Mouse (Mus musculus) midbrain, embryonic 16.5 days (tissue): ENCODE measurements at regions not wholly inside any gene's neighbourhood (a gene's known extent, or its start where the extent isn't known, plus 50 kb on each side); places are given as distances from the start of the nearest gene placed in this dataset.

Source experiments
- ATAC-seq: fragments of 200-750 bp; cut with Nextera tagmentation; 2 replicates; pipeline ENCODE4 v1.8.0; 2017; ENCODE audit warnings: moderate TSS enrichment
- H3K27ac ChIP-seq: fragments of 300-500 bp; sonication (generic); 2 replicates; pipeline ENCODE4 v1.5.1; 2014; ENCODE audit warnings: mild to moderate bottlenecking, low read length, mixed read lengths
- H3K27me3 ChIP-seq: fragments of 300-500 bp; sonication (generic); 2 replicates; pipeline ENCODE4 v1.6.1; 2014; ENCODE audit warnings: low read depth, low read length, mixed read lengths; ENCODE audit not compliant: control insufficient read depth, insufficient read depth
- H3K36me3 ChIP-seq: fragments of 300-500 bp; sonication (generic); 2 replicates; pipeline ENCODE4 v1.6.1; 2014; ENCODE audit warnings: mild to moderate bottlenecking, low read length, moderate library complexity, mixed read lengths; ENCODE audit not compliant: control insufficient read depth, insufficient read depth
- H3K4me1 ChIP-seq: fragments of 300-500 bp; sonication (generic); 2 replicates; pipeline ENCODE4 v1.6.1; 2014; ENCODE audit warnings: mild to moderate bottlenecking, low read length, mixed read lengths; ENCODE audit not compliant: control insufficient read depth, insufficient read depth
- H3K4me2 ChIP-seq: fragments of 300-500 bp; sonication (generic); 2 replicates; pipeline ENCODE4 v1.6.1; 2014; ENCODE audit warnings: mild to moderate bottlenecking, low read length, mixed read lengths
- H3K4me3 ChIP-seq: fragments of 300-500 bp; sonication (generic); 2 replicates; pipeline ENCODE4 v1.5.1; 2014; ENCODE audit warnings: low read depth, mild to moderate bottlenecking, low read length, moderate library complexity, mixed read lengths
- H3K9ac ChIP-seq: fragments of 300-500 bp; sonication (generic); 2 replicates; pipeline ENCODE4 v1.6.1; 2014; ENCODE audit warnings: low read depth, low read length, mixed read lengths
- H3K9me3 ChIP-seq: fragments of 300-500 bp; sonication (generic); replicated peaks from 2 replicates; pipeline ENCODE4 v1.6.1; 2014; ENCODE audit warnings: mild to moderate bottlenecking, low read length, mixed read lengths; ENCODE audit not compliant: control insufficient read depth, poor library complexity, severe bottlenecking
- WGBS: fragments of 180-500 bp; shearing (Covaris S2); extraction: QIAGEN DNeasy Blood & Tissue Kit; methylation state at CpG from one replicate; pipeline ENCODE4 v1.1.7; 2014; 5-methylcytosine and 5-hydroxymethylcytosine counted together

DNA sequence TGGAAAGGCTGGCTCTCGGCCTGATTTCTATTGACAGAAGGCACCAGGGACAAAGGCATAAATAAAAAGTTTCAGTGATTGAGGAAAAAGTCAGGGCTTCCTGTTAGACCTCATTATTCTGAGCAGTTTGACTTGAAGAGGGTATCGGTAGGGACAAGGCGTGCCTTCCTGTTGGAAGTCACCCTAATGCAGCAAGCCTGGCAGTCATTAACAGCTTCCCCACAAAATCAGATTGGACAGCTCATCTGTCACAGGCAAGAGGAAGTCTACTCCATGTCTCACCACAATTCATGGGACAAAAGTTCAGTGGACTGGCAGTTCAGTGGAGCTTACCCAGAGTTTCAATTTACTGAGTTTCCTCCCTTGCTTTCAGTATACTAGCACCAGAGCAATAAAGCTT is 715.5 kb downstream of the Fam181b start:
- no peak for ATAC-seq
- H3K9ac ChIP-seq, result no peak overlapping the region
- H3K4me2 ChIP-seq, result no peak overlapping the region
- H3K9me3 ChIP-seq, result no peaks in the 10 kb centered on the region
- H3K4me1 ChIP-seq, result no peaks in the 10 kb centered on the region
- 31% methylated on average over 3 of the region's 3 CpGs for WGBS
- no peaks in the 10 kb centered on the region for H3K27me3 ChIP-seq
- H3K36me3 ChIP-seq, result no peaks in the 10 kb centered on the region
- no peak overlapping the region for H3K27ac ChIP-seq
- H3K4me3 ChIP-seq, result no peak overlapping the region

DNA sequence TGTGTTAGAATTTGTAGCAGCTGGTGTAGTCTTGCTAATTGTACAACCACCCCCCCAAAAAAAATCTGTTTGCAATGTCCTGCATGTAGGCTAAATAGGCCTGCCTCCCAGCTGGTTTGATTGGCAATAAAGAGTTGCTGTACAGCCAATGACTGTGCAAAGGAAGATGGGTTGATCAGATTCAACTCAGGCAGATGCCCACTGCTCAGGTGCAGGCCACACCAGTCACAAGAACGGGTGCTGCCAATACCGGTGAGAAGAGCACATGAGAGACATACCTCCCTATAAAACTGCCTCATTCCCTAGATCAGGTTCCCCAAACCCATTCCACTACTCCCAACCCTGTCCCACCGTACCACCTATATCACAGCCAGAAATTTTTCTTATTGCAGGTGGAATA is 756.0 kb downstream of the Fam181b start:
- ATAC-seq, result no peak
- H3K9me3 ChIP-seq, result no peaks in the 10 kb centered on the region
- H3K27ac ChIP-seq, result no peak overlapping the region
- no peaks in the 10 kb centered on the region for H3K36me3 ChIP-seq
- H3K4me2 ChIP-seq, result no peak overlapping the region
- H3K4me1 ChIP-seq, result no peaks in the 10 kb centered on the region
- no peaks in the 10 kb centered on the region for H3K27me3 ChIP-seq
- H3K4me3 ChIP-seq, result no peak overlapping the region
- H3K9ac ChIP-seq, result no peak overlapping the region
- 89% methylated on average over 3 of the region's 3 CpGs for WGBS

DNA sequence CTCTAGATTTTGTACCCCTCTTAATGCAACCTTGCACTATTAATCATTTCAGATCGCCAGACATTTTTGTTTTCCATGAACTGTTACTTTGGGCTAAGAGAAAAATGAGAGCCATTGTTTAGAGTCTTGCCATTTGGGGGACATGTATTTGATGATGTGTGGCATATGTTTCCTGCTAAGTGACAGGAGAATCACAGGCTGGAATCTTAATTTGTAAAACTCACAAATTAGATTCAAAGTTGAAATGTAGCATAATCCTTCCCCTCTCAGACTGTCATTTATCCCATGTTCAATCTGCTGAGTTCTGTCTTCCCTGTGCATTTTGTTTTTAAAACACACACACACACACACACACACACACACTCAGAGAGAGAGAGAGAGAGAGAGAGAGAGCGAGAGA is 756.5 kb downstream of the Fam181b start:
- no peak for ATAC-seq
- no peaks in the 10 kb centered on the region for H3K36me3 ChIP-seq
- H3K27me3 ChIP-seq, result no peaks in the 10 kb centered on the region
- H3K9ac ChIP-seq, result no peak overlapping the region
- H3K9me3 ChIP-seq, result no peaks in the 10 kb centered on the region
- WGBS, result 93% methylated on average over 2 of the region's 2 CpGs
- H3K4me1 ChIP-seq, result no peaks in the 10 kb centered on the region
- no peak overlapping the region for H3K4me2 ChIP-seq
- no peak overlapping the region for H3K4me3 ChIP-seq
- no peak overlapping the region for H3K27ac ChIP-seq

DNA sequence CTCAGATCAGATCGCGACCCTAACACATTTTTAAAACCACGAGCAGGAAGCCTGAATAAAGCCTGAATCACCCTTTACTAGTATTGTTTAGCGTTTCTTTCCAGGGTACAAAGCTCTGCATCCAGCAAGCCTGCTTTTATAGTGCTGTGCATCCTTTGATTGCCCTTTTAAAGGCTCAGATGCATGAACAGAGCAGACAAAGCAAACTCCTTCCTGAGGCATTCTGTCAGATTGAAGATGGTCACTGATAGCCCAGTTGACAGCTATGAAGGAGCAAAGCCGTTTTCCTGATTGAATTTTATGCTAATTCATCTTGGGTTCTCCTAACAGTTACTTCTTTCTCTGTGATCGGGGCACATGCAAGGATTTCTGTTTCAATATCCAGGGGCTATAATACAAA is 775.4 kb downstream of the Fam181b start:
- H3K4me1 ChIP-seq, result peaks cover 7% of the 10 kb centered on the region; the same call in 1 of the 2 replicates
- no peak overlapping the region for H3K27ac ChIP-seq
- peak overlapping the region; percentile 12 for H3K4me2 ChIP-seq
- no peak overlapping the region for H3K9ac ChIP-seq
- peak; percentile 39; the same call in 1 of the 2 replicates for ATAC-seq
- H3K9me3 ChIP-seq, result no peaks in the 10 kb centered on the region
- no peaks in the 10 kb centered on the region for H3K27me3 ChIP-seq
- WGBS, result 18% methylated on average over 6 of the region's 6 CpGs
- H3K36me3 ChIP-seq, result no peaks in the 10 kb centered on the region
- no peak overlapping the region for H3K4me3 ChIP-seq

DNA sequence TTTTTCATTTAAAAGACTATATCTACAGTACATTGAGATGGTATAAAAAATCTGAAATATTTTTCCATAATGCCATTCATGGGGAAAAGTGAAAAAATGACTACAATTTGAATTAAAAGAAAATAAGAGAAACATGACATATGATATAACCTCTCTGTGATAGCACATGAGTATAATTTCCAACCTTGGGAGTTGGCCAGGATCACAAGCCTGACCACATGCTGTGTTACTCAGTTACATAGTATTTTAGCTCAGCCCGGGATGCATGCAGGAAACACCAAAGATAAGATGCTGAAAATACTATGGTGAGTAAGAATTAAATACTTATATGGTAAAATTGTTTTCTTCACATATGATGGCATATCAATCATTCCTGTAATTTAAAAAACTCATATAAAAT is 814.0 kb downstream of the Fam181b start:
- no peak for ATAC-seq
- H3K4me3 ChIP-seq, result no peak overlapping the region
- H3K9me3 ChIP-seq, result no peaks in the 10 kb centered on the region
- 90% methylated on average over 1 of the region's 1 CpGs for WGBS
- no peak overlapping the region for H3K27ac ChIP-seq
- H3K36me3 ChIP-seq, result no peaks in the 10 kb centered on the region
- no peaks in the 10 kb centered on the region for H3K27me3 ChIP-seq
- no peak overlapping the region for H3K9ac ChIP-seq
- no peaks in the 10 kb centered on the region for H3K4me1 ChIP-seq
- H3K4me2 ChIP-seq, result no peak overlapping the region

DNA sequence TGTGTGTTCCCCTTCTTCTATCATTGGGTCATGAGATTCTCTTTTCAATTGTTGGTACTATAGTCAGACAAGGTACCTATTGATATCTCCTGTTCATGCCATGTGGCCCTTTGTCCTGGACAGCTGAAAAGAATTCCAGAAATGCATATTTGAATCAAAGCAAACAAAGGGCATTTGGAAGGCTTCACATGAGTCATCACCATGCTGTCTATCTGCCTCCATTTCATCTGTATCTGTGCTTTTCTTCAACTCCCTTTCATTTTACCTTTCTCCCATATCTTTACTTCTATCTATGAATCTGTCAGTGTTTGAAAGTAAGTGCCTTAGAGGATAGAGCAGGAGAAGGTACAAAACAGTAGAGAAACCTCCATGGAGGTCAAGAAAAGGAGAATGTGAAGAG is 817.3 kb downstream of the Fam181b start:
- no peaks in the 10 kb centered on the region for H3K36me3 ChIP-seq

DNA sequence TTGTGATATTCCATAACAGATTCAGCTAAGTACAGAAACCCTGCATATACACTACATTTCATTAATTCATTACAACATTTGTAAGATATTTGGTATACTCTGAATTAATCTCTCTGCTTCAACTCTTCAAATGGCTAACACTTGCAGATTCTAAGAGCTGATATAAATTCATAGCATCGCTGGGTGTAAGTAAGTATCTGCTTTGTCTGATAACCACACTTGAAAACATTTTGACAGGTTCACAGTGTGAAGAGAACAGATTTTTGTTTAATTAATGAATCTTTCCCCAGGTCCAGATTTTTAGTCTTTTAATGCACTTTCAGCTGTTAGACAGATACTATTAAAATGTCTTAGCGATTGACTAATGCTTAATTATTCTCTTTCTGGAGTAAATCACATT is 823.1 kb downstream of the Fam181b start:
- H3K27me3 ChIP-seq, result no peaks in the 10 kb centered on the region
- H3K4me1 ChIP-seq, result no peaks in the 10 kb centered on the region
- no peak overlapping the region for H3K27ac ChIP-seq
- no peak overlapping the region for H3K4me2 ChIP-seq
- H3K9me3 ChIP-seq, result no peaks in the 10 kb centered on the region
- H3K4me3 ChIP-seq, result no peak overlapping the region
- no peak overlapping the region for H3K9ac ChIP-seq
- 63% methylated on average over 2 of the region's 2 CpGs for WGBS
- no peak; the same call in 1 of the 2 replicates for ATAC-seq
- H3K36me3 ChIP-seq, result no peaks in the 10 kb centered on the region

More for the DNA sequence above, 817.3 kb downstream of the Fam181b start:
- ATAC-seq, result no peak
- no peaks in the 10 kb centered on the region for H3K27me3 ChIP-seq
- H3K4me2 ChIP-seq, result no peak overlapping the region
- H3K4me3 ChIP-seq, result no peak overlapping the region
- no peaks in the 10 kb centered on the region for H3K9me3 ChIP-seq
- no peaks in the 10 kb centered on the region for H3K4me1 ChIP-seq
- H3K9ac ChIP-seq, result no peak overlapping the region
- H3K27ac ChIP-seq, result no peak overlapping the region

DNA sequence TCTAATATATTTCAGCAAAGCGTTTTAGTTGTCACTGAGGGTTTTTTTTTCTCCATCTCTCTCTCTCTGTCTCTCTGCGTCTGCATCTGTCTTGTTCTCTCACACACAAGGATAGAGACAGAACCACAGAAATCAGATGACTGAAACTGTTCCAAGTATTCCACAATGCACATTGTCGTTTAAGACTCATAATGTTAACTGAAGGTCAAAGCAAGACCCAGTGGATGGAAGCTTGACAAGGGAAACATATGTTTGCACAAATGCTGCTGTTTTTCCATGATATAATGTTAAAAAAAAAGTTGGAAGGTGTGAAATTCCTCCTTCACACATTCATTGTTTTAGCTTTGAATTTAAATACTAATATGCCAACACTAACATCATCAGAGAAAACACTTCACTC is 857.3 kb downstream of the Fam181b start:
- no peak overlapping the region for H3K27ac ChIP-seq
- no peaks in the 10 kb centered on the region for H3K36me3 ChIP-seq
- no peaks in the 10 kb centered on the region for H3K9me3 ChIP-seq
- no peak overlapping the region for H3K4me2 ChIP-seq
- H3K4me1 ChIP-seq, result no peaks in the 10 kb centered on the region
- H3K4me3 ChIP-seq, result no peak overlapping the region
- ATAC-seq, result no peak
- WGBS, result 86% methylated on average over 3 of the region's 3 CpGs
- no peaks in the 10 kb centered on the region for H3K27me3 ChIP-seq
- H3K9ac ChIP-seq, result no peak overlapping the region

DNA sequence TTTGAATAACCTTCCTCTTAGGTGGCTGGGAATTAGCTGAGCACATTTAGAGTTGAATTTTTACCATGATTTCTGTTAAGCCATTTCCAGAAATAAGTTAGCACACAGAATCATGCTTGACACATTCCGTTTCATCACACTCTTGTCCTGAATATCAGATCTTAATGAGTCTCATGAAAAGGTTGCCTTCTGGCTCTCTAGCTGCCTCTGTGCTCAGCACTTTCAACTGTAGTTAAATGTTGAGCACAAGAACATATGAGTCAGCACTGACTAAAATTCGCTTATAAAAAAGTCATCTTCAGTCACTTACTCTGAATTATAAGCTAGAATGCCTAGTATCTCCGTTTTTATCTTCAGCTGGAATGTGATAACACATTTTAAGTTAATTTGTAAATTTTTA is 902.4 kb downstream of the Fam181b start:
- Histone ChIP-seq H3K36me3 (no peaks in the 10 kb centered on the region), H3K9ac (no peak overlapping the region), H3K4me2 (no peak overlapping the region), H3K4me3 (no peak overlapping the region), H3K9me3 (no peaks in the 10 kb centered on the region), H3K4me1 (no peaks in the 10 kb centered on the region), H3K27me3 (no peaks in the 10 kb centered on the region), H3K27ac (no peak overlapping the region)
- WGBS, result 73% methylated on average over 3 of the region's 3 CpGs
- no peak for ATAC-seq

DNA sequence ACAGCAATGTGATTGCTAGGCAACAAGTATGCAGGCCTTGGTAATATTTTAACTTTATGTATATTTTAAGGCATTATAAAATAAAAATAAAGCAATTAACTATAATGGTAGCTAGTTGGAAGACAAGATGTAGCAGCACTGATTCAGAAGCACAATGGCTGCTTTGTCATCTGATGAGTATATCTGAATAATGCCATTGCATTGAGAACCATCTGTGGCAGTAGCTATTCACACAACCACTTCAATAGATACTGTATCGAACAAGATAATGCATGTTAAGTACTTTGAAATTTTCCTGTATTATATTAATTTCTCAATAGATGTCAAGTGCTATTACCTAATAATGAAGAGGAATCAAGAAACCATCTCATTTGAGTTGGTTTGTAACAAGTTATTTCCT is 923.1 kb downstream of the Fam181b start:
- Histone ChIP-seq H3K9ac (no peak overlapping the region), H3K27me3 (no peaks in the 10 kb centered on the region), H3K9me3 (no peaks in the 10 kb centered on the region), H3K4me3 (no peak overlapping the region), H3K27ac (no peak overlapping the region), H3K4me2 (no peak overlapping the region), H3K4me1 (no peaks in the 10 kb centered on the region), H3K36me3 (no peaks in the 10 kb centered on the region)
- WGBS, result 68% methylated on average over 1 of the region's 1 CpGs
- no peak for ATAC-seq
